Mouse (Mus musculus): ENCODE results near the gene Adh5. TPM values are rescaled to one million over a fixed set of nuclear protein-coding genes. Genes with fewer than 3 reads are reported as not detected.

The Adh5 gene
- 99.8 and 104 TPM in 2 replicates for polyA plus RNA-seq (2015; fragmentation: Nextera tagmentation; extraction: Ambion mirVana)

- H3K9ac ChIP-seq (ENCODE audit: low read length), result peak within 1 kb of the TSS; percentile 83
- H3K4me1 ChIP-seq (replicated peaks; ENCODE audit: control insufficient read depth, insufficient read depth), result no peaks in the 10 kb centered on the region
- peak within 1 kb of the TSS; percentile 88 for H3K4me2 ChIP-seq (replicated peaks; ENCODE audit: low read depth)
- DNase-seq (ENCODE audit: low spot score) (peak; percentile 97), ATAC-seq (ENCODE audit: low FRiP score, low TSS enrichment) (peak; percentile 100)
- WGBS, result under 1% methylated on average over 86 of the region's 86 CpGs
- no peaks in the 10 kb centered on the region for H3K9me3 ChIP-seq (ENCODE audit: control insufficient read depth, low read length)
- no peaks in the 10 kb centered on the region; the same call in 1 of the 2 replicates for H3K36me3 ChIP-seq (ENCODE audit: control insufficient read depth, insufficient read depth, low read length)
- H3K4me3 ChIP-seq (ENCODE audit: low read depth, low read length), result peak within 1 kb of the TSS; percentile 86
- TF ChIP-seq EP300 (optimal IDR thresholded peaks at IDR 0.05), result no peak
- TF ChIP-seq CTCF (IDR thresholded peaks at IDR 0.05; ENCODE audit: low read depth), result peak; percentile 48
- peak within 1 kb of the TSS; percentile 85 for H3K27ac ChIP-seq (replicated peaks)
- H3K27me3 ChIP-seq (ENCODE audit: control insufficient read depth, insufficient read depth, low read length), result no peaks in the 10 kb centered on the region
Observed at GRCm38 (mm10) chr3:138442612-138443464, at the start of gene Adh5. Gene Adh5 (plus strand): TSS chr3:138443093.

- Histone ChIP-seq H3K4me2 (replicated peaks; ENCODE audit: low read depth) (no peak overlapping the region), H3K27ac (replicated peaks) (no peak overlapping the region), H3K4me3 (ENCODE audit: low read depth, low read length) (no peak overlapping the region), H3K36me3 (ENCODE audit: control insufficient read depth, insufficient read depth, low read length) (no peaks in the 10 kb centered on the region), H3K27me3 (ENCODE audit: control insufficient read depth, insufficient read depth, low read length) (no peaks in the 10 kb centered on the region), H3K9me3 (ENCODE audit: control insufficient read depth, low read length) (no peaks in the 10 kb centered on the region), H3K4me1 (replicated peaks; ENCODE audit: control insufficient read depth, insufficient read depth) (no peaks in the 10 kb centered on the region), H3K9ac (ENCODE audit: low read length) (no peak overlapping the region)
- ATAC-seq (ENCODE audit: low FRiP score, low TSS enrichment), result no peak
- 63% methylated on average over 3 of the region's 3 CpGs for WGBS
- DNase-seq (ENCODE audit: low spot score), result no peak
- TF ChIP-seq CTCF (IDR thresholded peaks at IDR 0.05; ENCODE audit: low read depth) (no peak), EP300 (optimal IDR thresholded peaks at IDR 0.05) (no peak)
Observed at GRCm38 (mm10) chr3:138404872-138405271, 38.0 kb upstream of the Adh5 start.

GRCm38 (mm10) chr3:138405341-138405740 is 37.6 kb upstream of the Adh5 start:
- no peak overlapping the region for H3K4me3 ChIP-seq (ENCODE audit: low read depth, low read length)
- TF ChIP-seq EP300 (optimal IDR thresholded peaks at IDR 0.05), result no peak
- peak; percentile 78 for TF ChIP-seq CTCF (IDR thresholded peaks at IDR 0.05; ENCODE audit: low read depth)
- no peak overlapping the region for H3K4me2 ChIP-seq (replicated peaks; ENCODE audit: low read depth)
- DNase-seq (ENCODE audit: low spot score) (peak; percentile 49), ATAC-seq (ENCODE audit: low FRiP score, low TSS enrichment) (no peak)
- no peak overlapping the region for H3K9ac ChIP-seq (ENCODE audit: low read length)
- H3K27me3 ChIP-seq (ENCODE audit: control insufficient read depth, insufficient read depth, low read length), result no peaks in the 10 kb centered on the region
- no peaks in the 10 kb centered on the region for H3K9me3 ChIP-seq (ENCODE audit: control insufficient read depth, low read length)
- WGBS, result 28% methylated on average over 3 of the region's 3 CpGs
- no peaks in the 10 kb centered on the region for H3K4me1 ChIP-seq (replicated peaks; ENCODE audit: control insufficient read depth, insufficient read depth)
- H3K36me3 ChIP-seq (ENCODE audit: control insufficient read depth, insufficient read depth, low read length), result no peaks in the 10 kb centered on the region
- H3K27ac ChIP-seq (replicated peaks), result no peak overlapping the region

- no peak overlapping the region for H3K27ac ChIP-seq (replicated peaks)
- H3K4me2 ChIP-seq (replicated peaks; ENCODE audit: low read depth), result no peak overlapping the region
- H3K27me3 ChIP-seq (ENCODE audit: control insufficient read depth, insufficient read depth, low read length), result no peaks in the 10 kb centered on the region
- no peaks in the 10 kb centered on the region for H3K36me3 ChIP-seq (ENCODE audit: control insufficient read depth, insufficient read depth, low read length)
- no peak overlapping the region for H3K4me3 ChIP-seq (ENCODE audit: low read depth, low read length)
- H3K9ac ChIP-seq (ENCODE audit: low read length), result no peak overlapping the region
- no peaks in the 10 kb centered on the region for H3K4me1 ChIP-seq (replicated peaks; ENCODE audit: control insufficient read depth, insufficient read depth)
- H3K9me3 ChIP-seq (ENCODE audit: control insufficient read depth, low read length), result no peaks in the 10 kb centered on the region
- 79% methylated on average over 7 of the region's 7 CpGs for WGBS
- ATAC-seq (ENCODE audit: low FRiP score, low TSS enrichment), result no peak
- no peak for DNase-seq (ENCODE audit: low spot score)
- no peak for TF ChIP-seq EP300 (optimal IDR thresholded peaks at IDR 0.05)
- TF ChIP-seq CTCF (IDR thresholded peaks at IDR 0.05; ENCODE audit: low read depth), result no peak
Observed at GRCm38 (mm10) chr3:138405840-138406239, 37.1 kb upstream of the Adh5 start.

- WGBS, result 91% methylated on average over 1 of the region's 1 CpGs
- H3K27me3 ChIP-seq (ENCODE audit: control insufficient read depth, insufficient read depth, low read length), result no peaks in the 10 kb centered on the region
- H3K9ac ChIP-seq (ENCODE audit: low read length), result no peak overlapping the region
- H3K4me1 ChIP-seq (replicated peaks; ENCODE audit: control insufficient read depth, insufficient read depth), result no peaks in the 10 kb centered on the region
- no peaks in the 10 kb centered on the region for H3K9me3 ChIP-seq (ENCODE audit: control insufficient read depth, low read length)
- DNase-seq (ENCODE audit: low spot score) (no peak), ATAC-seq (ENCODE audit: low FRiP score, low TSS enrichment) (no peak)
- no peak for TF ChIP-seq EP300 (optimal IDR thresholded peaks at IDR 0.05)
- no peak for TF ChIP-seq CTCF (IDR thresholded peaks at IDR 0.05; ENCODE audit: low read depth)
- no peaks in the 10 kb centered on the region for H3K36me3 ChIP-seq (ENCODE audit: control insufficient read depth, insufficient read depth, low read length)
- H3K27ac ChIP-seq (replicated peaks), result no peak overlapping the region
- no peak overlapping the region for H3K4me2 ChIP-seq (replicated peaks; ENCODE audit: low read depth)
- no peak overlapping the region for H3K4me3 ChIP-seq (ENCODE audit: low read depth, low read length)
Observed at GRCm38 (mm10) chr3:138407920-138408319, 35.0 kb upstream of the Adh5 start.

- no peak overlapping the region for H3K27ac ChIP-seq (replicated peaks)
- H3K9ac ChIP-seq (ENCODE audit: low read length), result no peak overlapping the region
- ATAC-seq (ENCODE audit: low FRiP score, low TSS enrichment), result no peak
- H3K4me2 ChIP-seq (replicated peaks; ENCODE audit: low read depth), result no peak overlapping the region
- DNase-seq (ENCODE audit: low spot score), result no peak
- no peaks in the 10 kb centered on the region for H3K4me1 ChIP-seq (replicated peaks; ENCODE audit: control insufficient read depth, insufficient read depth)
- H3K36me3 ChIP-seq (ENCODE audit: control insufficient read depth, insufficient read depth, low read length), result no peaks in the 10 kb centered on the region
- no peaks in the 10 kb centered on the region for H3K27me3 ChIP-seq (ENCODE audit: control insufficient read depth, insufficient read depth, low read length)
- no peak overlapping the region for H3K4me3 ChIP-seq (ENCODE audit: low read depth, low read length)
- H3K9me3 ChIP-seq (ENCODE audit: control insufficient read depth, low read length), result no peaks in the 10 kb centered on the region
- WGBS, result 69% methylated on average over 1 of the region's 1 CpGs
- TF ChIP-seq CTCF (IDR thresholded peaks at IDR 0.05; ENCODE audit: low read depth) (no peak), EP300 (optimal IDR thresholded peaks at IDR 0.05) (no peak)
Observed at GRCm38 (mm10) chr3:138409585-138409984, 33.3 kb upstream of the Adh5 start.
